Mouse (Mus musculus): ENCODE measurements around the gene Srebf2. TPM values are rescaled to one million over a fixed set of nuclear protein-coding genes. Genes with fewer than 3 reads are reported as not detected.

Srebf2 gene
- polyA plus RNA-seq, 1 experiment = 180 TPM

GRCm38 (mm10) chr15:82207105-82207459, 60.1 kb downstream of the Srebf2 start:
- peaks cover 14% of the 10 kb centered on the region for H3K27me3 ChIP-seq (ENCODE audit: control insufficient read depth, insufficient read depth, insufficient read length)

GRCm38 (mm10) chr15:82207504-82208219, 60.7 kb downstream of the Srebf2 start:
- TF ChIP-seq MYOG (IDR thresholded peaks at IDR 0.05; ENCODE audit: control insufficient read depth, extremely low read depth, insufficient read length) (no peak), MYOD1 (IDR thresholded peaks at IDR 0.05; ENCODE audit: control insufficient read depth, insufficient read length, low read depth) (no peak)
- H3K4me3 ChIP-seq (ENCODE audit: insufficient read depth, poor library complexity, severe bottlenecking) = no peak overlapping the region

More at GRCm38 (mm10) chr15:82207105-82207459, 60.1 kb downstream of the Srebf2 start:
- TF ChIP-seq USF1 (IDR thresholded peaks at IDR 0.05; ENCODE audit: low read depth) = no peak
- no peak for TF ChIP-seq MAX (IDR thresholded peaks at IDR 0.05)
- no peak for TF ChIP-seq MYOG (IDR thresholded peaks at IDR 0.05; ENCODE audit: control insufficient read depth, extremely low read depth, insufficient read length)
- TF ChIP-seq MYOD1 (IDR thresholded peaks at IDR 0.05; ENCODE audit: control insufficient read depth, insufficient read length, low read depth) = no peak
- no peak for TF ChIP-seq CEBPB (IDR thresholded peaks at IDR 0.05; ENCODE audit: low read depth)
- no peak for TF ChIP-seq FOSL1 (IDR thresholded peaks at IDR 0.05; ENCODE audit: insufficient read depth, low read length, poor library complexity, severe bottlenecking)
- TF ChIP-seq CTCF (IDR thresholded peaks at IDR 0.05; ENCODE audit: control insufficient read depth, insufficient read depth, insufficient read length) = no peak
- Histone ChIP-seq H3K36me3 (ENCODE audit: control insufficient read depth, insufficient read depth) (peaks cover 45% of the 10 kb centered on the region), H3ac (ENCODE audit: control insufficient read depth, insufficient read length, low read depth) (no peak overlapping the region), H3K79me3 (ENCODE audit: low read depth) (no peaks in the 10 kb centered on the region), H3K79me2 (ENCODE audit: control insufficient read depth, insufficient read depth) (no peaks in the 10 kb centered on the region), H3K4me3 (ENCODE audit: insufficient read depth, poor library complexity, severe bottlenecking) (no peak overlapping the region)

GRCm38 (mm10) chr15:82208307-82208706, 61.3 kb downstream of the Srebf2 start:
- H3K27me3 ChIP-seq (ENCODE audit: control insufficient read depth, insufficient read depth, insufficient read length) = peaks cover 27% of the 10 kb centered on the region
- peaks cover 33% of the 10 kb centered on the region for H3K36me3 ChIP-seq (ENCODE audit: control insufficient read depth, insufficient read depth)
- no peak overlapping the region for H3ac ChIP-seq (ENCODE audit: control insufficient read depth, insufficient read length, low read depth)
- H3K79me2 ChIP-seq (ENCODE audit: control insufficient read depth, insufficient read depth) = no peaks in the 10 kb centered on the region
- TF ChIP-seq MAX (IDR thresholded peaks at IDR 0.05) (no peak), MYOG (IDR thresholded peaks at IDR 0.05; ENCODE audit: control insufficient read depth, extremely low read depth, insufficient read length) (no peak), USF1 (IDR thresholded peaks at IDR 0.05; ENCODE audit: low read depth) (no peak), MYOD1 (IDR thresholded peaks at IDR 0.05; ENCODE audit: control insufficient read depth, insufficient read length, low read depth) (no peak), FOSL1 (IDR thresholded peaks at IDR 0.05; ENCODE audit: insufficient read depth, low read length, poor library complexity, severe bottlenecking) (no peak), CEBPB (IDR thresholded peaks at IDR 0.05; ENCODE audit: low read depth) (no peak), CTCF (IDR thresholded peaks at IDR 0.05; ENCODE audit: control insufficient read depth, insufficient read depth, insufficient read length) (no peak)
- H3K4me3 ChIP-seq (ENCODE audit: insufficient read depth, poor library complexity, severe bottlenecking) = no peak overlapping the region
- H3K79me3 ChIP-seq (ENCODE audit: low read depth) = no peaks in the 10 kb centered on the region

More at GRCm38 (mm10) chr15:82207504-82208219, 60.7 kb downstream of the Srebf2 start:
- H3K79me2 ChIP-seq (ENCODE audit: control insufficient read depth, insufficient read depth) = no peaks in the 10 kb centered on the region
- H3K79me3 ChIP-seq (ENCODE audit: low read depth) = no peaks in the 10 kb centered on the region
- H3ac ChIP-seq (ENCODE audit: control insufficient read depth, insufficient read length, low read depth) = no peak overlapping the region
- peaks cover 39% of the 10 kb centered on the region for H3K36me3 ChIP-seq (ENCODE audit: control insufficient read depth, insufficient read depth)
- peaks cover 20% of the 10 kb centered on the region for H3K27me3 ChIP-seq (ENCODE audit: control insufficient read depth, insufficient read depth, insufficient read length)

GRCm38 (mm10) chr15:82209295-82210050, 62.5 kb downstream of the Srebf2 start:
- TF ChIP-seq CTCF (IDR thresholded peaks at IDR 0.05; ENCODE audit: control insufficient read depth, insufficient read depth, insufficient read length) = no peak
- Histone ChIP-seq H3K27me3 (ENCODE audit: control insufficient read depth, insufficient read depth, insufficient read length) (peaks cover 31% of the 10 kb centered on the region), H3K4me3 (ENCODE audit: insufficient read depth, poor library complexity, severe bottlenecking) (no peak overlapping the region)

GRCm38 (mm10) chr15:82210801-82211200, 63.8 kb downstream of the Srebf2 start:
- peaks cover 35% of the 10 kb centered on the region for H3K27me3 ChIP-seq (ENCODE audit: control insufficient read depth, insufficient read depth, insufficient read length)
- no peak overlapping the region for H3ac ChIP-seq (ENCODE audit: control insufficient read depth, insufficient read length, low read depth)
- no peaks in the 10 kb centered on the region for H3K79me3 ChIP-seq (ENCODE audit: low read depth)
- peaks cover 8% of the 10 kb centered on the region for H3K36me3 ChIP-seq (ENCODE audit: control insufficient read depth, insufficient read depth)
- H3K4me3 ChIP-seq (ENCODE audit: insufficient read depth, poor library complexity, severe bottlenecking) = no peak overlapping the region
- TF ChIP-seq MYOD1 (IDR thresholded peaks at IDR 0.05; ENCODE audit: control insufficient read depth, insufficient read length, low read depth) (no peak), MAX (IDR thresholded peaks at IDR 0.05) (no peak), CEBPB (IDR thresholded peaks at IDR 0.05; ENCODE audit: low read depth) (no peak), FOSL1 (IDR thresholded peaks at IDR 0.05; ENCODE audit: insufficient read depth, low read length, poor library complexity, severe bottlenecking) (no peak), MYOG (IDR thresholded peaks at IDR 0.05; ENCODE audit: control insufficient read depth, extremely low read depth, insufficient read length) (no peak), CTCF (IDR thresholded peaks at IDR 0.05; ENCODE audit: control insufficient read depth, insufficient read depth, insufficient read length) (no peak), USF1 (IDR thresholded peaks at IDR 0.05; ENCODE audit: low read depth) (no peak)
- no peaks in the 10 kb centered on the region for H3K79me2 ChIP-seq (ENCODE audit: control insufficient read depth, insufficient read depth)

More at GRCm38 (mm10) chr15:82209295-82210050, 62.5 kb downstream of the Srebf2 start:
- no peak overlapping the region for H3ac ChIP-seq (ENCODE audit: control insufficient read depth, insufficient read length, low read depth)
- peaks cover 21% of the 10 kb centered on the region for H3K36me3 ChIP-seq (ENCODE audit: control insufficient read depth, insufficient read depth)
- H3K79me2 ChIP-seq (ENCODE audit: control insufficient read depth, insufficient read depth) = no peaks in the 10 kb centered on the region
- H3K79me3 ChIP-seq (ENCODE audit: low read depth) = no peaks in the 10 kb centered on the region

Data from C2C12 (cell line).